Mouse (Mus musculus) heart, adult 2 months (tissue): ENCODE measurements around the gene Fcgrt.

Experiments
- EP300 ChIP-seq: fragments of 200-500 bp; IDR thresholded peaks from 2 replicates; pipeline ENCODE4 v1.6.1; 2011; ENCODE audit warnings: low read depth, low read length, control low read depth; ENCODE audit not compliant: insufficient read depth
- POLR2A ChIP-seq: fragments of 200-500 bp; IDR thresholded peaks from 2 replicates; pipeline ENCODE4 v1.6.1; 2011; ENCODE audit warnings: mild to moderate bottlenecking, low read depth, low read length, control low read depth; ENCODE audit not compliant: insufficient read depth

- TF ChIP-seq POLR2A (no peak), EP300 (no peak)
Measured at GRCm38 (mm10) chr7:45058607-45059571, 44.8 kb downstream of the Fcgrt start.
